Mouse (Mus musculus): Measurements from ENCODE around the gene Olfr1388. TPM values are rescaled to one million over a fixed set of nuclear protein-coding genes. Genes with fewer than 3 reads are reported as not detected.

The Olfr1388 gene
- polyA plus RNA-seq, 1 experiment from 2014 or later = 0.06 TPM

Other genes starting within 250 kb of the Olfr1388 start
- 1.7 and 2.2 TPM in 2 replicates for gene Btnl9, start 249.5 kb upstream of the Olfr1388 start, polyA plus RNA-seq (2015; fragmentation: Nextera tagmentation; extraction: Ambion mirVana)
- 24.4 and 28.6 TPM in 2 replicates for gene Zfp62, start 233.3 kb upstream of the Olfr1388 start, polyA plus RNA-seq (2015; fragmentation: Nextera tagmentation; extraction: Ambion mirVana)
- 53.5 and 61.2 TPM in 2 replicates for gene Mgat1, start 192.4 kb upstream of the Olfr1388 start, polyA plus RNA-seq (2015; fragmentation: Nextera tagmentation; extraction: Ambion mirVana)
- gene Olfr1393, start 158.3 kb upstream of the Olfr1388 start, polyA plus RNA-seq (2015; fragmentation: Nextera tagmentation; extraction: Ambion mirVana) = not detected in 2 replicates
- not detected in 2 replicates for gene Olfr1392, start 151.3 kb upstream of the Olfr1388 start, polyA plus RNA-seq (2015; fragmentation: Nextera tagmentation; extraction: Ambion mirVana)
- not detected in 2 replicates for gene Olfr10, start 131.9 kb upstream of the Olfr1388 start, polyA plus RNA-seq (2015; fragmentation: Nextera tagmentation; extraction: Ambion mirVana)
- gene Olfr1391, start 113.9 kb upstream of the Olfr1388 start, polyA plus RNA-seq (2015; fragmentation: Nextera tagmentation; extraction: Ambion mirVana) = not detected in 2 replicates
- not detected in 2 replicates for gene Olfr1390, start 101.4 kb upstream of the Olfr1388 start, polyA plus RNA-seq (2015; fragmentation: Nextera tagmentation; extraction: Ambion mirVana)
- not detected in 2 replicates for gene Olfr1389, start 13.6 kb upstream of the Olfr1388 start, polyA plus RNA-seq (2015; fragmentation: Nextera tagmentation; extraction: Ambion mirVana)
- not detected in 2 replicates for gene Olfr1387, start 18.7 kb downstream of the Olfr1388 start, polyA plus RNA-seq (2015; fragmentation: Nextera tagmentation; extraction: Ambion mirVana)
- not detected in 2 replicates for gene Olfr1386, start 28.4 kb downstream of the Olfr1388 start, polyA plus RNA-seq (2015; fragmentation: Nextera tagmentation; extraction: Ambion mirVana)
- gene Olfr1385, start 52.4 kb downstream of the Olfr1388 start, polyA plus RNA-seq (2015; fragmentation: Nextera tagmentation; extraction: Ambion mirVana) = not detected in 2 replicates
- gene Olfr1384, start 70.1 kb downstream of the Olfr1388 start, polyA plus RNA-seq (2015; fragmentation: Nextera tagmentation; extraction: Ambion mirVana) = not detected in 2 replicates
- gene Olfr1383, start 83.0 kb downstream of the Olfr1388 start, polyA plus RNA-seq (2015; fragmentation: Nextera tagmentation; extraction: Ambion mirVana) = not detected in 2 replicates
- not detected in 2 replicates for gene Olfr1382, start 91.6 kb downstream of the Olfr1388 start, polyA plus RNA-seq (2015; fragmentation: Nextera tagmentation; extraction: Ambion mirVana)
- not detected in 2 replicates for gene Olfr1381, start 106.8 kb downstream of the Olfr1388 start, polyA plus RNA-seq (2015; fragmentation: Nextera tagmentation; extraction: Ambion mirVana)
- not detected in 2 replicates for gene Olfr1380, start 120.3 kb downstream of the Olfr1388 start, polyA plus RNA-seq (2015; fragmentation: Nextera tagmentation; extraction: Ambion mirVana)
- gene Flt4, start 172.6 kb downstream of the Olfr1388 start, polyA plus RNA-seq (2015; fragmentation: Nextera tagmentation; extraction: Ambion mirVana) = 4.5 TPM in 2 replicates
- not detected in 2 replicates for gene Scgb3a1, start 227.0 kb downstream of the Olfr1388 start, polyA plus RNA-seq (2015; fragmentation: Nextera tagmentation; extraction: Ambion mirVana)

All from intestine, embryonic 15.5 days (tissue).